Mouse (Mus musculus): ENCODE data around the gene Tfcp2. TPM values are rescaled to one million over a fixed set of nuclear protein-coding genes. Genes with fewer than 3 reads are reported as not detected.

Tfcp2 gene
- polyA plus RNA-seq, 1 experiment from 2014 or later = 16.2 TPM

DNA sequence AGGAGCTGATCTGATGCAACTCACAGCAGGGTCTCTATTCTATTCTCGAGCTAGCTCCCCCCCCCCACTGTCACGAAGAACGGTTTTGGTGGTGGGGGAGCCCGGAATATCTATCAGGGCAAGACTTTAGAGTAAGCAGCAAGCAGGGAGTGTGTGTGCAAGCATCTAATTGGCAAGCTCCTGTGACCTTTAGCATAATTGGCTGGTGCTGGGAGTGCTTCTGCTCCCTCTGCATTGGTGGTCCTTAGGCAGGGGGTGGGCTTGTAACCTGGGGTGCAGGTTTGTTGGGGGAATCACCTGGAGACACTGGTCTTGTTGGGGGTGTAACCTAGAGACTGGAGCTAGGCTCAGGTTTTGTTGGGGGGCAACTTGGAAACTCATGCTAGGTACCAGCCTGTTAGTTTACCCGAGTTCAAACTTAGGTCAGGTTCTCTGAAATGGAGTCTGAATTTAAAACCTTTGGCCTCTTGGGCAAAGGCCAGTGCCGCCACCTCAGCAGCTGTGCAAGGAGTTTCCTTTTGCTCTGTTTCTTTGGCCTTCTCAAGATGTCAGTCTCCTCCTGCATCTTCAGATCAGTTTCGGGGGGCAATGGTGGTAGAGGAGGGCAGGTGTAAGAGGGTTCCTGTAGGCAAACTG, 95.3 kb downstream of the Tfcp2 start:
- H3K4me2 ChIP-seq (replicated peaks) = no peak overlapping the region
- 71% methylated on average over 7 of the region's 7 CpGs for WGBS
- no peak overlapping the region for H3K9ac ChIP-seq
- H3K27ac ChIP-seq = no peak overlapping the region
- H3K4me3 ChIP-seq (replicated peaks) = no peak overlapping the region
- no peaks in the 10 kb centered on the region for H3K36me3 ChIP-seq
- H3K9me3 ChIP-seq = no peaks in the 10 kb centered on the region
- H3K27me3 ChIP-seq (replicated peaks) = no peaks in the 10 kb centered on the region
- H3K4me1 ChIP-seq (replicated peaks) = no peaks in the 10 kb centered on the region; the same call in 1 of the 2 replicates
- no peak for ATAC-seq

DNA sequence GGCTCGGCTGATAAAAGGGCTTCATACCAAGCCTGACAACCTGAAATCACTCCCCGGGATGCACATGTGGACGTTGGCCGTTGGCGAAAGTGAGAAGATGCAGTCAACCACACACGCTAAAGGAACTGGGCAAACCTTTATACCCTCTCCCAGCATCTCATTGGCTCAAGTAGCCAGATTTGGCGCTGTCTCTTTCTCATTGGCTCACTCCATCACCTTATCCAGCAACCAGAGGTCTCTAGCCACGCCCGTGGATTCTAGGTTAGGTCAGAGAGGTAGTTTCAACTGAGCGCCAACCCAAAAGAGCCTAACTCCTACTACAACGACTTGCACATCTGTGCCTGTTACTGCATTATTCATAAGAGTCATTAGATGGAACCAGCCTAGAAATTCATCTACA, 99.3 kb downstream of the Tfcp2 start:
- Histone ChIP-seq H3K36me3 (no peaks in the 10 kb centered on the region), H3K4me3 (replicated peaks) (no peak overlapping the region), H3K9ac (no peak overlapping the region), H3K27ac (no peak overlapping the region), H3K4me2 (replicated peaks) (no peak overlapping the region), H3K27me3 (replicated peaks) (no peaks in the 10 kb centered on the region), H3K4me1 (replicated peaks) (no peaks in the 10 kb centered on the region; the same call in 1 of the 2 replicates), H3K9me3 (no peaks in the 10 kb centered on the region)
- WGBS = 79% methylated on average over 11 of the region's 11 CpGs
- ATAC-seq = no peak

DNA sequence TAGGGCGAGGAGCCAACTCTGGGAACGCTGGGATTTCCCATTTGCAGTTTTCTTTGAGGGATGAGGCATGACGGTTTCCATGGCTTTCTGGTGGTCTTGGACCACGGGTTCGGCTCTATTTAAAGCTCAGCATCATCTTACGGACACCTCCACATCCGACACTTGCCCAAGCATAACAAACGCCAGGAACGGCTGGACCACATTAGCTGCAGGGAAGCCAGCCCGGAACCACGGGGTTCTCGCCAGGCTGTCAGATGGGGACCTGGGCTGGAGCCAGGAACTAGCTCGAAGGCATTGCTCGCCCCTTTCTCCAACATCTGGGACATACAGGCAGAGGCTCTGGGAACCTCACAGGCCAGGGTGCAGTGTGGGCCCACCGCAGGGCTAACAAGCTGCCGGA, 100.6 kb downstream of the Tfcp2 start:
- Histone ChIP-seq H3K4me1 (replicated peaks) (no peaks in the 10 kb centered on the region; the same call in 1 of the 2 replicates), H3K4me3 (replicated peaks) (no peak overlapping the region), H3K36me3 (no peaks in the 10 kb centered on the region), H3K9me3 (no peaks in the 10 kb centered on the region), H3K9ac (no peak overlapping the region), H3K4me2 (replicated peaks) (0 out of 2 replicates have a peak overlapping the region, but pooled peaks have one; percentile 6), H3K27me3 (replicated peaks) (no peaks in the 10 kb centered on the region), H3K27ac (no peak overlapping the region)
- ATAC-seq = no peak
- WGBS = 59% methylated on average over 16 of the region's 16 CpGs

DNA sequence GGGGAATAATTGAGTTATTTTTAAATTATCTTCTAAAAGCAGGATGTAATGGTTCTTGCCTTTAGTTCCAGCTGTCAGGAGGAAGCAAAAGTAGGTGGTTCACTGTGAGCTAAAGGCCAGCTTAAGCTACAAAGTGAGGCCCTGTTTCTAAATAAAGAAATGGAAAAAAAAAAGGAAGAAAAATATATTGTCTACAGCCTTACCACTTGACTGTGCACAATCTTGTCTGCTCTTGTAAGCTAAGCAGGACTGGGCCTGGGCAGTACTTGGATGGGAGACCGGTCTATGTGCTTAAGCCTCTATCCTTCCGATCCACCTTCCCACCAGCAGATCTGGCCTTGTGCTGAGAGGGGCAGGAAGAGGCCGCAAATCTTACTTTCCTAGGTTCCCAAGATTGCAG, 102.3 kb downstream of the Tfcp2 start:
- Histone ChIP-seq H3K27ac (no peak overlapping the region), H3K4me2 (replicated peaks) (no peak overlapping the region), H3K27me3 (replicated peaks) (no peaks in the 10 kb centered on the region), H3K4me1 (replicated peaks) (no peaks in the 10 kb centered on the region; the same call in 1 of the 2 replicates), H3K9ac (no peak overlapping the region), H3K9me3 (no peaks in the 10 kb centered on the region), H3K4me3 (replicated peaks) (no peak overlapping the region), H3K36me3 (no peaks in the 10 kb centered on the region)
- 77% methylated on average over 3 of the region's 3 CpGs for WGBS
- no peak for ATAC-seq

DNA sequence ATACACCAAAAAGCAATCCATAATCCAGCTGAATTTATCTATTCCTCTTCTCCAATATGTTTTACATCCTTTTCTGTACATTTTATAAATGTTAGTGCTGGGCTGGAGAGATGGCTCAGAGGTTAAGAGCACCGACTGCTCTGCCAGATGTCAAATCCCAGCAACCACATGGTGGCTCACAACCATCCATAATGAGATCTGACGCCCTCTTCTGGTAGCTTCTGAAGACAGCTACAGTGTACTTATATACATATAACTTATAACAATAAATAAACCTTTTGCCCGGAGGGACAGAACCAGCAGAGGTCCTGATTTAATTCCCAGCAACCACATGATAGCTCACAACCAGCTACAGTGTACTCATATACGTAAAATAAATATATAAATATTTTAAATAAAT, 103.2 kb downstream of the Tfcp2 start:
- Histone ChIP-seq H3K9ac (no peak overlapping the region), H3K27me3 (replicated peaks) (no peaks in the 10 kb centered on the region), H3K36me3 (no peaks in the 10 kb centered on the region), H3K9me3 (no peaks in the 10 kb centered on the region), H3K4me2 (replicated peaks) (no peak overlapping the region), H3K27ac (no peak overlapping the region), H3K4me1 (replicated peaks) (no peaks in the 10 kb centered on the region; the same call in 1 of the 2 replicates), H3K4me3 (replicated peaks) (no peak overlapping the region)
- 63% methylated on average over 4 of the region's 4 CpGs for WGBS
- ATAC-seq = no peak

Other genes starting within 250 kb of the Tfcp2 start
- gene Mettl7a1, start 247.9 kb downstream of the Tfcp2 start, polyA plus RNA-seq (2015; fragmentation: Nextera tagmentation; extraction: Ambion mirVana) = 4.2 and 4.6 TPM in 2 replicates
- gene Mettl7a3, start 217.1 kb downstream of the Tfcp2 start, polyA plus RNA-seq (2015; fragmentation: Nextera tagmentation; extraction: Ambion mirVana) = 0.21 TPM in 1 of 2 replicates, not detected in the other
- gene Methig1, start 198.9 kb downstream of the Tfcp2 start, polyA plus RNA-seq (2015; fragmentation: Nextera tagmentation; extraction: Ambion mirVana) = 0.14 and 0.15 TPM in 2 replicates
- not detected in 2 replicates for gene Mettl7a2, start 198.8 kb downstream of the Tfcp2 start, polyA plus RNA-seq (2015; fragmentation: Nextera tagmentation; extraction: Ambion mirVana)
- gene Higd1c, start 187.5 kb downstream of the Tfcp2 start, polyA plus RNA-seq (2015; fragmentation: Nextera tagmentation; extraction: Ambion mirVana) = 0.40 TPM in 1 of 2 replicates, not detected in the other
- gene Gm5475, start 129.9 kb downstream of the Tfcp2 start, polyA plus RNA-seq (2015; fragmentation: Nextera tagmentation; extraction: Ambion mirVana) = 0.13 and 0.19 TPM in 2 replicates
- 29.8 and 29.9 TPM in 2 replicates for gene Slc11a2, start 126.9 kb downstream of the Tfcp2 start, polyA plus RNA-seq (2015; fragmentation: Nextera tagmentation; extraction: Ambion mirVana)
- 31.2 and 32.9 TPM in 2 replicates for gene Letmd1, start 83.0 kb downstream of the Tfcp2 start, polyA plus RNA-seq (2015; fragmentation: Nextera tagmentation; extraction: Ambion mirVana)
- gene Csrnp2, start 56.5 kb downstream of the Tfcp2 start, polyA plus RNA-seq (2015; fragmentation: Nextera tagmentation; extraction: Ambion mirVana) = 7.7 and 8.7 TPM in 2 replicates
- gene Pou6f1, start 48.0 kb upstream of the Tfcp2 start, polyA plus RNA-seq (2015; fragmentation: Nextera tagmentation; extraction: Ambion mirVana) = 4.0 and 4.4 TPM in 2 replicates
- 245 and 263 TPM in 2 replicates for gene Dazap2, start 63.3 kb upstream of the Tfcp2 start, polyA plus RNA-seq (2015; fragmentation: Nextera tagmentation; extraction: Ambion mirVana)
- 37.7 and 41.2 TPM in 2 replicates for gene Smagp, start 84.9 kb upstream of the Tfcp2 start, polyA plus RNA-seq (2015; fragmentation: Nextera tagmentation; extraction: Ambion mirVana)
- gene Bin2, start 117.5 kb upstream of the Tfcp2 start, polyA plus RNA-seq (2015; fragmentation: Nextera tagmentation; extraction: Ambion mirVana) = 6.7 and 7.2 TPM in 2 replicates
- 104 and 271 TPM in 2 replicates for gene Cela1, start 135.9 kb upstream of the Tfcp2 start, polyA plus RNA-seq (2015; fragmentation: Nextera tagmentation; extraction: Ambion mirVana)
- 4.2 and 4.3 TPM in 2 replicates for gene Galnt6, start 177.4 kb upstream of the Tfcp2 start, polyA plus RNA-seq (2015; fragmentation: Nextera tagmentation; extraction: Ambion mirVana)
- 4.4 and 5.0 TPM in 2 replicates for gene Slc4a8, start 209.7 kb upstream of the Tfcp2 start, polyA plus RNA-seq (2015; fragmentation: Nextera tagmentation; extraction: Ambion mirVana)

Measured in intestine, embryonic 15.5 days (tissue).